Comparison of ENCODE assay signal across 8 mouse cellular contexts in the genomic region with DNA sequence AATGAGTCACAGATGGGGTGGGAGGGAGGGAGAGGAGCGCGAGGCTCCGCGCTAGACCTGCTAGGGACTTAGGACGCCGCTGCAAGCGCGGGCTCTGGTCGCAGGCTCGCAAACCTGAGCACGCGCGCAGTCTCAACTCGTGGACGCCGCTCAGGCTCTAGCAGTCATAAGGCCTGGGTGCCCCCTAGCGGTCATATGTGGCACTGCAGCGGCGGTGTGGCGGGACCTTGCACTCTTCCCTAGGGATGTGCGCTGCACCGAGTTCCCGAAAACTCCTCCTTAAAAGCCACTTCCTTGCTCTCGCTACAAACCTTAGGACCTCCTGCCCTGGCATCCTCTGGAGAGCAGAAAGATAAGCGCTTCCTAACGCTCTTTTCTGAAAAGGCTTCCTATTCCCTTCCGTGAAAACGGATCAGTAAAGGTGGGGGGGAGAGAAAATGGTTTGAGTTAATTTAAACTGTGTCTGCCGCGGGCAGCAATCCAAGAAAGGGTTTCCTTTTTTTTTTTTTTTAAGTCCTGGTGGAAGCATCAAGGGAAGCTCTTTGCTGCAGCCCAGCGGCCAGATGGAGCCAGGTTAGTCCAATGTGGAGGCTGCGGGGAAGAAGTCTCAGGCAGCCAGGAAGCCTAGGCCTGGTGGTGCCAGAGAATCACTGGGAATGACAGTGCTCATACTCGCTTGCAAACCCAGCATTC. TPM values are rescaled to one million over a fixed set of nuclear protein-coding genes. Genes with fewer than 3 reads are reported as not detected.
A peak's percentile ranks its signal among the peaks of the same experiment; 100 is the strongest.
DNase-seq lines count a peak whose midpoint lies in the region; ATAC-seq lines count a peak whose summit lies in the region.

No protein-coding gene starts in this region.

- H3K4me3 ChIP-seq in heart, embryonic 13.5 days = peak overlapping the region; percentile 53
- H3K4me3 ChIP-seq in liver, embryonic 11.5 days (ENCODE audit: low read depth, low read length) = peak overlapping the region; percentile 49

- H3K36me3 ChIP-seq in heart, embryonic 13.5 days = no peaks in the 10 kb centered on the region
- no peaks in the 10 kb centered on the region for H3K36me3 ChIP-seq in liver, embryonic 11.5 days (ENCODE audit: control insufficient read depth, insufficient read depth, low read length)
- H3K36me3 ChIP-seq in splenic B cell, adult 2 months (ENCODE audit: control insufficient read depth, insufficient read depth, low read length, poor library complexity, severe bottlenecking) = no peaks in the 10 kb centered on the region

- ATAC-seq in erythroid progenitor cell, adult 5-6 weeks (replicated peaks; ENCODE audit: low FRiP score, poor library complexity, severe bottlenecking) = peak; percentile 81
- peak; percentile 42; the same call in 1 of the 2 replicates for ATAC-seq in heart, embryonic 13.5 days (ENCODE audit: extremely low read depth, insufficient number of reproducible peaks, low FRiP score, low TSS enrichment)
- peak; percentile 76 for ATAC-seq in liver, embryonic 11.5 days (replicated peaks; ENCODE audit: low FRiP score)

- H3K9ac ChIP-seq in heart, embryonic 13.5 days = peak overlapping the region; percentile 81
- H3K9ac ChIP-seq in liver, embryonic 11.5 days (ENCODE audit: low read depth, low read length) = peak overlapping the region; percentile 51; the same call in 1 of the 2 replicates

- H3K4me1 ChIP-seq in heart, embryonic 13.5 days = peaks cover 9% of the 10 kb centered on the region
- H3K4me1 ChIP-seq in liver, embryonic 11.5 days (replicated peaks; ENCODE audit: control insufficient read depth, insufficient read depth, low read length) = peaks cover 2% of the 10 kb centered on the region; the same call in 1 of the 2 replicates

- WGBS in heart, embryonic 13.5 days = under 1% methylated on average over 33 of the region's 33 CpGs
- WGBS in liver, embryonic 11.5 days = 1% methylated on average over 33 of the region's 33 CpGs

- H3K9me3 ChIP-seq in heart, embryonic 13.5 days = no peaks in the 10 kb centered on the region
- no peaks in the 10 kb centered on the region for H3K9me3 ChIP-seq in liver, embryonic 11.5 days (ENCODE audit: control insufficient read depth, low read length)

- peak overlapping the region; percentile 86 for H3K4me2 ChIP-seq in heart, embryonic 13.5 days
- H3K4me2 ChIP-seq in liver, embryonic 11.5 days = peak overlapping the region; percentile 76

- peak overlapping the region; percentile 36; the same call in 1 of the 2 replicates for H3K27ac ChIP-seq in heart, embryonic 13.5 days (replicated peaks)
- H3K27ac ChIP-seq in liver, embryonic 11.5 days (ENCODE audit: low read depth, low read length) = no peak overlapping the region

- peak; percentile 88 for DNase-seq in CD4-positive, CD25-positive, alpha-beta regulatory T cell, adult 2 months (ENCODE audit: low read depth, low spot score)
- peak; percentile 86 for DNase-seq in brain, embryonic 18.5 days (ENCODE audit: low read depth, low spot score)
- peak; percentile 99 for DNase-seq in kidney, postnatal 10 days
- DNase-seq in liver, embryonic 11.5 days (ENCODE audit: low spot score) = peak; percentile 90
- peak; percentile 84 for DNase-seq in naive thymus-derived CD4-positive, alpha-beta T cell, adult 2 months (ENCODE audit: low read depth)
- peak; percentile 84 for DNase-seq in splenic B cell, adult 2 months (ENCODE audit: low read depth, low spot score)

- H3K27me3 ChIP-seq in heart, embryonic 13.5 days (replicated peaks) = peaks cover 10% of the 10 kb centered on the region; the same call in 1 of the 2 replicates
- H3K27me3 ChIP-seq in liver, embryonic 11.5 days (replicated peaks; ENCODE audit: control insufficient read depth, insufficient read depth, low read length) = 0 out of 2 replicates have a peak, but pooled peaks cover 2% of the 10 kb centered on the region
- H3K27me3 ChIP-seq in splenic B cell, adult 2 months (ENCODE audit: control insufficient read depth, insufficient read depth, low read length, poor library complexity, severe bottlenecking) = no peaks in the 10 kb centered on the region

RNA-seq across cellular contexts. Expression of gene Kdm8, which starts 50.7 kb away (rescaled TPM):
- 1.3 and 2.2 TPM in 2 replicates for total RNA-seq in erythroid progenitor cell, adult 5-6 weeks (2015; ENCODE audit: low replicate concordance)
- total RNA-seq in erythroid progenitor cell, adult 5-6 weeks (2017; ENCODE audit: low replicate concordance) = 1.3 and 3.9 TPM in 2 replicates
- polyA plus RNA-seq in heart, embryonic 13.5 days (2015; fragmentation: Nextera tagmentation; extraction: Ambion mirVana) = 6.7 and 7.7 TPM in 2 replicates
- 14.8 and 15.2 TPM in 2 replicates for polyA plus RNA-seq in liver, embryonic 11.5 days (2014; fragmentation: Nextera tagmentation; extraction: Ambion mirVana)
